Mouse (Mus musculus): ENCODE data around the gene Ablim1. TPM values are rescaled to one million over a fixed set of nuclear protein-coding genes. Genes with fewer than 3 reads are reported as not detected.

Ablim1 gene
- polyA plus RNA-seq, 1 experiment from 2014 or later = 26.6 TPM

DNA sequence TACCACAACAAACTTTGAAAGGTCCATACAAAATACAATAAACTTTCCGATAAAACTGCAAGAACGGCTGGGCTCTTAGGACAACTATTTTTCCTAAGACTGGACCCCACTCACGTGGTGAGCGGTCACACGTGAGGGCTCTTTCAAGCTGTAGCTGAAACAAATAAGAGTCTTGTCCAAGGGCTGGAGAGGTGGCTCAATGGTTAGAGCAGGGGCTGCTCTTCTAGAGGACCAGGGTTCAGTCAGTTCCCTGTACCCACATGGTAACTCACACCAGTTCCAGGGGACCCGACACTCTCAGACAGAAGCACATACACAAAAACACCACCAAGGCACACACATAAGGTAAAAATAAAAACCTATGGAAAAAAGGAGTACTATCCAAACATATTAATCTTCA, 197.0 kb downstream of the Ablim1 start:
- H3K9ac ChIP-seq = no peak overlapping the region
- H3K36me3 ChIP-seq = no peaks in the 10 kb centered on the region
- 42% methylated on average over 6 of the region's 6 CpGs for WGBS
- H3K4me1 ChIP-seq = peaks cover 32% of the 10 kb centered on the region
- H3K27ac ChIP-seq = no peak overlapping the region
- H3K4me2 ChIP-seq (replicated peaks) = peak overlapping the region; percentile 47
- H3K4me3 ChIP-seq = no peak overlapping the region
- H3K27me3 ChIP-seq = no peaks in the 10 kb centered on the region
- H3K9me3 ChIP-seq (replicated peaks) = no peaks in the 10 kb centered on the region
- ATAC-seq (ENCODE audit: low FRiP score) = no peak

DNA sequence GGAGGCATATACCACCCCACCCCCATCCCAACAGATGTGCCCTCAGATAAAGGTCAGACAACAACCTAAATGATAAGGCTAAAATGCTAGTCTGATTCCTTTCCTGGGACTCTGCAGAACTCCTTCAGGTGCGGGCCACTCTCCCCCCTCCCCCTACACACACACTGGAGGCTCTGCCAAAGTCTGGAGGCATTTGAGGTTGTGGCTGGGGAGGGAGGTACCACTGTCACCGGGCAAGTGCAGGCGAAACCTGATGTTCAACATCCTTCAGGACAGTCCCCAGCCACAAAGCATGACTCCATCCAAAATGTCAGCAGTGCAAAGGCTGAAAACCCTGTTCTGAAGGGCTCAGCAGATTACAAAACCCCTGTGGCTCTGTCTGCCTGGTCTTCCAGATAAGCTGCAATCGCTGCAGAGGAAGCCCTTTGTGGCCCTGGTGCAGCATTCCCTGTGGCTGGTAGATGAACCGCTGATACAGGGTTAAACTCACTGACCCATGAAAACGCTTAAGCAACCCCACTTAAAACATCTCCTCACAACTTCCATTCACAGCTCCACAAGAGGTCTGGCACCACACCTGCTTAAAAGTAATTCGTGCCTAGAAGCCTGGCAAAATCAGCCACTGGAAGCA, 197.7 kb downstream of the Ablim1 start:
- Histone ChIP-seq H3K27ac (no peak overlapping the region), H3K9me3 (replicated peaks) (no peaks in the 10 kb centered on the region), H3K4me3 (no peak overlapping the region), H3K4me2 (replicated peaks) (peak overlapping the region; percentile 47), H3K27me3 (no peaks in the 10 kb centered on the region), H3K36me3 (no peaks in the 10 kb centered on the region), H3K9ac (no peak overlapping the region), H3K4me1 (peaks cover 32% of the 10 kb centered on the region)
- no peak for ATAC-seq (ENCODE audit: low FRiP score)
- 4% methylated on average over 7 of the region's 7 CpGs for WGBS

DNA sequence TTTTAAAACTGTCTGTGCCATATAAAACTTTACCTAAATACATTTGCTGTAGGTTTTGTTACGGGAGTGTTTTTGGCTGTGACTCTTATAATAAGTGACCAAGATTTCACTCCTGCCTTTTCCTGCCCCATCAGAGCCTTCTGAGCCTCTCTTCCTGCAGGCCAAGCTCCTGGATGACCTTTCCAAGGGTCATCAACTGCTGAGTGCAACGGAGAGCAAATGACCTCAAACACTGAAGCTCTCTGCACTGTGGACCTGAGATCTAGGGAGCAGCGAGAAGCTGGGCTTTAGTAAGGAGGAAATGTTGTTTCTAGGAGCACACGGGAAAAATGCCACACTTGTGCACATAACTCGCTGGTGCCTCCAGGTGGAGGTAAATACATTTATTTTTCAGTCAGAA, 199.0 kb downstream of the Ablim1 start:
- Histone ChIP-seq H3K4me3 (no peak overlapping the region), H3K4me2 (replicated peaks) (no peak overlapping the region), H3K4me1 (peaks cover 32% of the 10 kb centered on the region), H3K27me3 (no peaks in the 10 kb centered on the region), H3K36me3 (no peaks in the 10 kb centered on the region), H3K27ac (no peak overlapping the region), H3K9me3 (replicated peaks) (no peaks in the 10 kb centered on the region), H3K9ac (no peak overlapping the region)
- WGBS = 63% methylated on average over 5 of the region's 5 CpGs
- no peak for ATAC-seq (ENCODE audit: low FRiP score)

DNA sequence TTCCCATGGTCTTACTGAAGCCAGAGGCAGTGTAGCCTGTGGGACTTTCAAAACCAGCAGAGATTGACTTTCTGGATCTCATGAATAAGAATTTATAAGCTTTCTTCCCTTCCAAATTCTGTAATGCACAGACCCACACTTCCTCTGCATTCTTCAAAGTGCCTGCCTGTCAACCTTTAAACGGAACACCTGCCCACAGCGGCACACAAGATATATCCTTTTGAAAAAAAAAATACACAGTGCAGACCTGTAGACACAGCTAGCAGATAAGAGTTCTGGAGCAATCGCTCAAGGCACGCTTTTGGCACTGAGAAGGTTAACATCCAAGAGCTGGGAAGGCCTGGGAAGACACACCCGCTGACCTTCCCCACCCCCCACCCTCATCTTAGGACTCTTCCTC, 199.8 kb downstream of the Ablim1 start:
- H3K4me2 ChIP-seq (replicated peaks) = no peak overlapping the region
- 79% methylated on average over 5 of the region's 5 CpGs for WGBS
- no peak overlapping the region for H3K27ac ChIP-seq
- no peaks in the 10 kb centered on the region for H3K27me3 ChIP-seq
- H3K4me3 ChIP-seq = no peak overlapping the region
- H3K36me3 ChIP-seq = no peaks in the 10 kb centered on the region
- no peak for ATAC-seq (ENCODE audit: low FRiP score)
- no peaks in the 10 kb centered on the region for H3K9me3 ChIP-seq (replicated peaks)
- peaks cover 32% of the 10 kb centered on the region for H3K4me1 ChIP-seq
- no peak overlapping the region for H3K9ac ChIP-seq

DNA sequence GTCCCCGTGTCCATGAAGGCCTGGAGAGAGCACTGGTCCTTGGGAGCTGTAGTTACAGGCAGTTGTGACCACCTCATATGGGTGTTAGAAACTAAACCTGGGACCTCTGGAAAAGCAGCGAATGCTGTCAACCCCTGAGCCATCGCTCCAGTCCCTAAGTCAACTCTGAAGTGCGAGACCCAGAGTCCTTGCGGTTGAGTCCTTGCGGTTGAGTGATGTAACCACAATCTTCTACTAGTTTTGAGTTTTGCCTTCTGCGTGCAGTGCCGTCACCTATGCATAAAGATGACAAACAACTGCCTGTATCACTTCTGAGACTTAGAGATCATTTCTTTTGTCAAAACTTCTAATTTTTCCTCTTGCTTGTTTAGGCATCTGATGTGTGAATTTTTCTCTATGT, 200.7 kb downstream of the Ablim1 start:
- WGBS = 98% methylated on average over 8 of the region's 8 CpGs
- H3K4me1 ChIP-seq = peaks cover 28% of the 10 kb centered on the region
- no peak overlapping the region for H3K4me3 ChIP-seq
- ATAC-seq (ENCODE audit: low FRiP score) = no peak
- H3K36me3 ChIP-seq = no peaks in the 10 kb centered on the region
- H3K27me3 ChIP-seq = no peaks in the 10 kb centered on the region
- H3K27ac ChIP-seq = no peak overlapping the region
- H3K9ac ChIP-seq = no peak overlapping the region
- no peak overlapping the region for H3K4me2 ChIP-seq (replicated peaks)
- H3K9me3 ChIP-seq (replicated peaks) = no peaks in the 10 kb centered on the region

DNA sequence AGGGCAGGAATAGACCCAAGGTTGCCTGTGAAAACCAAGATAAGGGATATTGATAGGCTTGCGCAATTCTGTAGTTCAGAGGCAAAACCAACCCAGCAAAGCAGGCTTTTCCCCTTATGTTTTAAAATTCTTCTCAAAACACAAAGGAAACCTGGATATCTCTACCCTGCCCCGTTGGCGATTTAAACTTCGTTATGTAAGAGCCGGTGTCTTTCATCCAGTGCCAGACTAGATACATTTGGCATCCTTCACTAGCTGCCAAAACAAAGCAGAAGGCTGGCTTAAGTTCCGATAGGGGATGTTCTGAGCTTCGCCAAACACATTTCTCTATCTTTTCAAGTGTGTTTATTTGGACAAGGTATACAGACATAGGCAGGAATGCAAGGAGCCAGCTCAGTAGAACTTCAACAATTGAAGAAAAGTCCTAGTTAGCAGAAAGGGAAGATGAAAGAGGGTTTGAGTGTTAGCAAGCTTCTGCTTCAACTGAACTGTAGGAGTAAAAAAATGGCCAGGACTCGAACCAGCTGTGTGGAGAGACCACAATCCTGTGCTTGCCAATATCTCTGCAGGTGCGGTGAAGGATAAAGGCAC, 201.8 kb downstream of the Ablim1 start:
- Histone ChIP-seq H3K27me3 (no peaks in the 10 kb centered on the region), H3K4me3 (no peak overlapping the region), H3K4me2 (replicated peaks) (no peak overlapping the region), H3K9me3 (replicated peaks) (no peaks in the 10 kb centered on the region), H3K4me1 (peaks cover 18% of the 10 kb centered on the region), H3K36me3 (no peaks in the 10 kb centered on the region), H3K9ac (no peak overlapping the region), H3K27ac (peak overlapping the region; percentile 2; the same call in 1 of the 2 replicates)
- no peak for ATAC-seq (ENCODE audit: low FRiP score)
- WGBS = 84% methylated on average over 9 of the region's 9 CpGs

DNA sequence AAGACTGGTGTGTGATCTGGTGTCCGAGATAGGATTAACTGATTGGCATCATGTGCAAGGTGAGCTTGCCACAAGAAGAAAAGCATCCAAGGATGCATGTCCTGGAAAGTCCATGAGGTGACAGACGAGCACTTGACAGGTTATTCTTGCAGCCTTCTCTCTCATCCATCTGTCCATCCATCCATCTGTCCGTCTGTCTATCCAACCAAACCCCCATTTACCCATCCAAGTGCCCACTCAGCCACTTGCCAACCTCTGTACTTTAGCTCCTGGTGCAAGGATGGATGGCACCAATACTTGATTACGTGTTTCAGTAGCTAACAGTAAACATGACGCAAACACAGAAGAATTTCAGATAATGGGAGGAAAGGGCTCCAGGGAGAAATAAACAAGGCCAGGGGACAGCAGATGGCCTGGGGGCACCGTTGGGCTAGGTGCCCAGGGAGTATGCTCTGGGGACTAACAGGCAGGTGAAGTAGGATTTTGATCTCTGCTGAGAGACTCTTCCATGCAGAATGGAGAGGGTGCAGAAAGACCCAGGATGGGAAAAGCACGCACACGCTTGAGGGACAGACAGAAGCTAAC, 202.4 kb downstream of the Ablim1 start:
- 83% methylated on average over 8 of the region's 8 CpGs for WGBS
- H3K4me2 ChIP-seq (replicated peaks) = no peak overlapping the region
- no peak overlapping the region for H3K4me3 ChIP-seq
- H3K27ac ChIP-seq = peak overlapping the region; percentile 2; the same call in 1 of the 2 replicates
- no peaks in the 10 kb centered on the region for H3K36me3 ChIP-seq
- no peak for ATAC-seq (ENCODE audit: low FRiP score)
- no peak overlapping the region for H3K9ac ChIP-seq
- H3K4me1 ChIP-seq = peaks cover 16% of the 10 kb centered on the region
- H3K9me3 ChIP-seq (replicated peaks) = no peaks in the 10 kb centered on the region
- H3K27me3 ChIP-seq = no peaks in the 10 kb centered on the region

DNA sequence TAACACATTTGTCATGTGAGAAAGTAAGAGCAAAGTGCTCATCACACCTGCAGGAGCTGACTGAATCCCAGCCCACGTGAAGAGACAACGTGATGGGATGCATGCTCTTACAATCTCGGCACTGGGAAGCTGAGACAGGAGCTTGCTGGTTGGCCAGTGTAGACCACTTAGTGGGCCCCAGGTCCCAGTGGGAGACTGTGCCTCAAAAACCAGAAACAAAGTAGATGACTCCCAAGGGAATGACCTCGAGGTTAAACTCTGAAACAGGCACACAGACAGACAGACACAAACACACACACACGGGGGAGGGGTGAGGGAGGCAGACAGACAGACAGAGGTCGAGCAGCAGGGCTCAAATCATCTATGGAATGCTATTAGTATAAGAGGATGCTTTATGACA, 203.4 kb downstream of the Ablim1 start:
- Histone ChIP-seq H3K4me3 (no peak overlapping the region), H3K9me3 (replicated peaks) (no peaks in the 10 kb centered on the region), H3K27ac (no peak overlapping the region), H3K36me3 (no peaks in the 10 kb centered on the region), H3K4me1 (peaks cover 10% of the 10 kb centered on the region; the same call in 1 of the 2 replicates), H3K27me3 (no peaks in the 10 kb centered on the region), H3K9ac (no peak overlapping the region), H3K4me2 (replicated peaks) (no peak overlapping the region)
- 64% methylated on average over 6 of the region's 6 CpGs for WGBS
- ATAC-seq (ENCODE audit: low FRiP score) = no peak

DNA sequence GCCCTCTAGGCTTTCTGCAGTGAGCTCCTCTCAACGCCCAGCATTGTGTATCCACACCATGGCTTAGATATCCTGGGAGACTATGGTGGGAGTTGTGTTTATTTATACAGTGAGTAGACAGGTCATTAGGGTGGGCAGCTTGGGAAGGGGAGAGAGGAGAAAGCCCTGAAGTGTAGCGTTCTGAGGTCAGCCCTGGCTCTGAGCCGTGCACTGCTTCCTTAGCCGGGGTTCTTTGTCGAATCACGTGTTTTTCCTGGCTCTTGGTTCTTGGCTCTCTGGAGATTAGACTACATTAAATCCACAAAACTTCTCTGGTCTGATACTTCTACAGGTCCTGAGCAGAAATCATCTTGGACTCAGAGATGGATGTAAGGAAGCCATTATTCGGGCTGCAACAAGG, 205.1 kb downstream of the Ablim1 start:
- Histone ChIP-seq H3K4me3 (no peak overlapping the region), H3K27me3 (no peaks in the 10 kb centered on the region), H3K36me3 (no peaks in the 10 kb centered on the region), H3K9ac (no peak overlapping the region), H3K4me1 (peaks cover 6% of the 10 kb centered on the region; the same call in 1 of the 2 replicates), H3K9me3 (replicated peaks) (no peaks in the 10 kb centered on the region), H3K27ac (no peak overlapping the region), H3K4me2 (replicated peaks) (no peak overlapping the region)
- WGBS = 67% methylated on average over 7 of the region's 7 CpGs
- ATAC-seq (ENCODE audit: low FRiP score) = no peak

DNA sequence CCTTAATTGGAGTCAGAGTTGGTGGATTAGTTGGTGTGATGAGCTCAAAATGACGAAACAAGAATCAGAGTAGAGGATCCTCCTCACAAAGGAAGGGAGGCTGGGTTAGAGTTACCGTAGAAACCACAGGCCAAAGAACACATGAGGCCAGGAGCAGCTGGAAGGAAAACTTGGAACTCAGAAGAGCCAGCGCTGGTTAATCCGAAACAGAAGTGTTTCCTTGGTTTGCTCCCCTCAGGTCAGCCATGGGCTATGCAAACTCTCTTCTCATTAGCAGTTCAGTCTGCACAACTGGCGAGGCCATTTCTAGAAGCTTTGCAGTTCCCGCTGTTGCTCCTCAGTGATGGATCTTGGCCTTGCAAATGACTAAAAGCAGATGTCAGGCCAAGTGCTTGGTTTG, 208.2 kb downstream of the Ablim1 start:
- no peak for ATAC-seq (ENCODE audit: low FRiP score)
- H3K9ac ChIP-seq = no peak overlapping the region
- H3K27ac ChIP-seq = no peak overlapping the region
- H3K9me3 ChIP-seq (replicated peaks) = no peaks in the 10 kb centered on the region
- H3K4me2 ChIP-seq (replicated peaks) = no peak overlapping the region
- H3K36me3 ChIP-seq = no peaks in the 10 kb centered on the region
- H3K4me3 ChIP-seq = no peak overlapping the region
- 66% methylated on average over 6 of the region's 6 CpGs for WGBS
- peaks cover 10% of the 10 kb centered on the region; the same call in 1 of the 2 replicates for H3K4me1 ChIP-seq
- no peaks in the 10 kb centered on the region for H3K27me3 ChIP-seq

DNA sequence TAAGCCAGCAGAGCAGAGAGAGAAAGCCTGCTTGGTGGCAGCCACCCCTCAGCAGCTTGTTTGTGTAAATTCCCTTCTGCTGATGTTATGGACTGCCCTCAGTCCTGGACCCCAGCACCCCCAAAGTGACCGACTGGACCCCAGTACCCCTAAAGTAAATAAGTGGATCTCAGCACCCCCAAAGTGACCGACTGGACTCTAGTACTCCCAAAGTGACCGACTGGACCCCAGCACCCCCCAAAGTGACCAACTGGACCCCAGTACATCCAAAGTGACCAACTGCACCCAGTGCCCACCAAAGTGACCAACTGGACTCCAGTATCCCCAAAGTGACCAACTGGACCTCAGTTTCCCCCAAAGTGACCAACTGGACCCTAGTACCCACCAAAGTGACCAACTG, 208.7 kb downstream of the Ablim1 start:
- no peak for ATAC-seq (ENCODE audit: low FRiP score)
- H3K4me3 ChIP-seq = no peak overlapping the region
- H3K9ac ChIP-seq = no peak overlapping the region
- H3K27ac ChIP-seq = no peak overlapping the region
- H3K27me3 ChIP-seq = no peaks in the 10 kb centered on the region
- no peaks in the 10 kb centered on the region for H3K9me3 ChIP-seq (replicated peaks)
- no peaks in the 10 kb centered on the region for H3K36me3 ChIP-seq
- WGBS = 98% methylated on average over 3 of the region's 3 CpGs
- H3K4me2 ChIP-seq (replicated peaks) = no peak overlapping the region
- peaks cover 10% of the 10 kb centered on the region; the same call in 1 of the 2 replicates for H3K4me1 ChIP-seq

DNA sequence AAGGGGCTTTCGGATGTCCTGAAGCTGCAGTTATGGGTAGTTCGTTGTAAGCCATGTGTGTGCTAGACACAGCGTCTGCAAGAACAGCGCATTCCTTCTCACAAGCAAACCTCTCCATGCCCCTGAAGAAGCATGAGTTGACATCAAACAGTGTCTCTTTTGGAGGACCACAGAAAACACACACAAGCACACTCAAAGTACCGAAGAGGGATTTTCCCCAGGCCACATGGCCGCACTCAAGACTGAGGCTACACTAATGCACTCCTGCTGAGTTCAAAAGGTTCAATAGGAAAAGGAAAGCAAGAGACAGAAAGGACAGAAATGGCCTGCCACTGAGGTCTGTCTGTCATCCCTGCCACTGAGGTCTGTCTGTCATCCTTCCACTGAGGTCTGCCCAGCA, 209.6 kb downstream of the Ablim1 start:
- ATAC-seq (ENCODE audit: low FRiP score) = no peak
- no peaks in the 10 kb centered on the region for H3K27me3 ChIP-seq
- WGBS = 53% methylated on average over 6 of the region's 6 CpGs
- H3K36me3 ChIP-seq = no peaks in the 10 kb centered on the region
- H3K4me3 ChIP-seq = no peak overlapping the region
- H3K9ac ChIP-seq = no peak overlapping the region
- no peaks in the 10 kb centered on the region for H3K9me3 ChIP-seq (replicated peaks)
- H3K4me2 ChIP-seq (replicated peaks) = no peak overlapping the region
- H3K27ac ChIP-seq = no peak overlapping the region
- peaks cover 10% of the 10 kb centered on the region; the same call in 1 of the 2 replicates for H3K4me1 ChIP-seq

Measured in hindbrain, embryonic 12.5 days (tissue).